Mouse (Mus musculus): Measurements from ENCODE around the gene Bcl6b. TPM values are rescaled to one million over a fixed set of nuclear protein-coding genes. Genes with fewer than 3 reads are reported as not detected.

The Bcl6b gene
- polyA plus RNA-seq, 1 experiment from 2014 or later: not detected

DNA sequence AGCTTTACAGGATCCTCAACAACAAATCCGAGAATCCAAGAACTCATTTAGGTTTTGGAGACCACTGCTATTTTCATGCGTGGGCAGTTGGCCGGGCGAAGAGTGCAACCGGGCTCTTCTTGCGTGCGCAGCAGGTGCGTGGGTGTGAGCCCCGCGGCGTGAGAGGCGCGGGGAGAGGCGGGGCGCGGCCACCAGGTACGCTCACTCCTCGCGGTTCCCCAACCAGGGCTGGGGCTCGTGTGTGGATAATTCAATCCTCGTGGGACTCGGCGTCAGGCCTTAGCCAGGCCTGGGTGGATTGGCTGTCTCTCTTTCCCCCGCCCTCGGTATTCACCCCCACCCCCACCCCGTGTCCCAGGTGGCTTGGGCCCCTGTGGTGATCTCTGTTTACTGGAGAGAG, 15.9 kb downstream of the Bcl6b start:
- no peaks in the 10 kb centered on the region for H3K27me3 ChIP-seq
- TF ChIP-seq CTCF (IDR thresholded peaks at IDR 0.05): no peak
- no peak for DNase-seq (ENCODE audit: low read depth, low spot score)
- ATAC-seq: no peak
- CTCF ChIA-PET: interaction anchor here (0.8 to 3.6 kb wide), 7 partner anchors 9 to 150 kb away, joined by 3 to 19 read pairs (median 6); no protein-coding TSS in a partner anchor
- POLR2A ChIA-PET: no interaction called here
- in situ Hi-C loops (cut with MboI; ENCODE audit: low pct_unique_long_range_greater_than_20kb): loop anchor here (10.0 kb wide), 1 partner anchor 279 kb away; the partner anchor contains the start of gene Ybx2

DNA sequence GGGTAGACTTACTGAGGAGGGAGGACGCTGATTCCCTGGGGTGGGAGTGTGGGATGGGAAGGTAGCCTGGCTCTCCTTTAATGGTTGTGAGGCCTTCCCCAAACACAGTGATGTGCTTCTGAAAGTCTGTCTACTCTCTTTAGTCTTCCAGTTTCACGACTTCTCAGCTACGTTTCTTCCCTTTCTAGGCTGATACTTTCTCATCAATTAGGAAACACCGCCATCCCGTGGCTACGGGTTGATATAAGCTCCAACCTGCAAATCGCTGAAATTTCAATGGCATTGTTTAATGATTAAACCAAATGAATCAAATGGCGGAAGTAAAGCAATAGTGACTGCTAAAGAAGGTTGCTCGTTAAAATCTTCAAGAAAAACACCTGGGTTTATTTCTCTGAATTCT, 16.7 kb downstream of the Bcl6b start:
- H3K27me3 ChIP-seq: no peaks in the 10 kb centered on the region

DNA sequence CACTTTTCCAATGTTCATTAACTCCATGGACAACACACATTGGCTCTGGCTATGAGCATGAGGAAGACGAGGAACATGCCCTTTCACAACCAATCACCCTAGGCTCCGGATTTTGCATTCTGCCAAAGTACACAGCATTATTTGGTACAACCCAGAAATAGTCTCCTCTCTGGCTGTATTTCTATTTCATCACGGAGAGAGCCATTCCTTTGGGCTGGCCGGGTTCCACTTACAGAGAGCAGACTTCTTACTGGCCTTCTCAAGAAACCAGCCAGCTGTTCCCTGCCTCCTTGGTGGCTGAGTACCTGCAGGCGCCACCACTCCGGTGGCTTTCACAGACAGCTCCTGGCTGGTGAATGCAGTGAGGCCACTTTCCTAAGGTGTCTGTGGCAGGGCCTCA, 17.2 kb downstream of the Bcl6b start, which contains the start of gene Slc16a11:
Gene Slc16a11 (plus strand): TSS at position 330 of the 400 bp plus-strand sequence.
- POLR2A ChIA-PET: interaction anchor here (1.2 kb wide), 1 partner anchor 11 kb away, joined by 3 read pairs; no protein-coding TSS in a partner anchor
- H3K27me3 ChIP-seq: no peaks in the 10 kb centered on the region
- CTCF ChIA-PET: interaction anchor here (1.1 to 3.6 kb wide), 8 partner anchors 11 to 63 kb away, joined by 3 to 19 read pairs (median 6); no protein-coding TSS in a partner anchor
- DNase-seq (ENCODE audit: low read depth, low spot score) (no peak), ATAC-seq (no peak)
- in situ Hi-C loops (cut with MboI; ENCODE audit: low pct_unique_long_range_greater_than_20kb): loop anchor here (10.0 kb wide), 1 partner anchor 278 kb away; the partner anchor contains the start of gene Ybx2
- TF ChIP-seq CTCF (IDR thresholded peaks at IDR 0.05): no peak

More for the DNA sequence above, 16.7 kb downstream of the Bcl6b start:
- POLR2A ChIA-PET: interaction anchor here (1.2 kb wide), 1 partner anchor 11 kb away, joined by 3 read pairs; no protein-coding TSS in a partner anchor
- in situ Hi-C loops (cut with MboI; ENCODE audit: low pct_unique_long_range_greater_than_20kb): loop anchor here (10.0 kb wide), 1 partner anchor 278 kb away; the partner anchor contains the start of gene Ybx2
- no peak for DNase-seq (ENCODE audit: low read depth, low spot score)
- CTCF ChIA-PET: interaction anchor here (0.8 to 3.6 kb wide), 11 partner anchors 8 to 149 kb away, joined by 3 to 19 read pairs (median 6); no protein-coding TSS in a partner anchor
- peak; percentile 45 for ATAC-seq
- no peak for TF ChIP-seq CTCF (IDR thresholded peaks at IDR 0.05)

DNA sequence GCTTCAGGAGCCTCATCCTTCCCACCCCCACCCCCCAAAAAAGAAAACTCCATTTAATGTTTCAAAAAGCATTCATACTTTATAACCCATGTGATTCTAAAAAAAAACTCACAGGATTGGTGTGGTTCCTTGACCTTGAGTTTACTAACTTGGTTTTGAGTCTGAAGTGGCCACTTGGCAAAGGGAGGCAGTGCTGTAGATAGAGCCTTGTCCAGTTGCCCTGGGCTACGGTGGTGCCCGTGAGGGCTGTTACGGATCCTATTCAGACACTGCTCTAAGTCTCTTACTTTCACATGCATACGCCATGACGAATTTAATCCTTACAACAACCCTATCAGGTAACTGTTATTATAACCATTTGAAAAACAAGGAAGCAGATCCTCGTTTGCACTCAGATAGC, 17.6 kb downstream of the Bcl6b start:
- DNase-seq (ENCODE audit: low read depth, low spot score) (no peak), ATAC-seq (no peak)
- H3K27me3 ChIP-seq: no peaks in the 10 kb centered on the region
- in situ Hi-C loops (cut with MboI; ENCODE audit: low pct_unique_long_range_greater_than_20kb): loop anchor here (10.0 kb wide), 1 partner anchor 277 kb away; the partner anchor contains the start of gene Ybx2
- POLR2A ChIA-PET: interaction anchor here (0.7 to 1.2 kb wide), 2 partner anchors 11 to 119 kb away, joined by 3 read pairs; no protein-coding TSS in a partner anchor
- CTCF ChIA-PET: interaction anchor here (1.2 to 3.6 kb wide), 5 partner anchors 10 to 63 kb away, joined by 3 to 19 read pairs (median 7); no protein-coding TSS in a partner anchor
- no peak for TF ChIP-seq CTCF (IDR thresholded peaks at IDR 0.05)

DNA sequence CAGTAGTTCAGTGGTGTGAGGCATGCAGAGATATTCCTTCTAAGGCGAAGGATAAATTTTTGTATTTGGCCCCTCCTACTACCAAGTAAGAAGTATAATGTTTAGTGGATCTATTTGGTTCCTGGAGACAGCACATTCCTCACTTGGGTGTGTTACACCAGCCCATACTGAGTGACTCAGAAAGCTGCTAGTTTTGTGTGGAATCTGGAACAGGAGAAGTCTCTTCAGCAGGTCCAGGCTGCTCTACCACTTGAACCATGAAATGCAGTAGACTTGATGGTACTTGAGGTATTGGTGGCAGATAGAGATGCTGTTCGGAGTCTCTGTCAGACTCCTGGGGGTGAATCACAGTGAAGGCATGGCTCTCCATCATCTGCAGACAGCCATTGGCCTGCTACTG, 18.9 kb downstream of the Bcl6b start:
- ChIA-PET POLR2A (no interaction called here), CTCF (interaction anchor here (1.1 to 3.6 kb wide), 4 partner anchors 9 to 31 kb away, joined by 3 to 19 read pairs (median 4); partner anchors contain the start of gene Bcl6b)
- DNase-seq (ENCODE audit: low read depth, low spot score) (no peak), ATAC-seq (no peak)
- no peak for TF ChIP-seq CTCF (IDR thresholded peaks at IDR 0.05)
- in situ Hi-C loops (cut with MboI; ENCODE audit: low pct_unique_long_range_greater_than_20kb): loop anchor here (10.0 kb wide), 1 partner anchor 276 kb away; the partner anchor contains the start of gene Ybx2
- no peaks in the 10 kb centered on the region for H3K27me3 ChIP-seq

DNA sequence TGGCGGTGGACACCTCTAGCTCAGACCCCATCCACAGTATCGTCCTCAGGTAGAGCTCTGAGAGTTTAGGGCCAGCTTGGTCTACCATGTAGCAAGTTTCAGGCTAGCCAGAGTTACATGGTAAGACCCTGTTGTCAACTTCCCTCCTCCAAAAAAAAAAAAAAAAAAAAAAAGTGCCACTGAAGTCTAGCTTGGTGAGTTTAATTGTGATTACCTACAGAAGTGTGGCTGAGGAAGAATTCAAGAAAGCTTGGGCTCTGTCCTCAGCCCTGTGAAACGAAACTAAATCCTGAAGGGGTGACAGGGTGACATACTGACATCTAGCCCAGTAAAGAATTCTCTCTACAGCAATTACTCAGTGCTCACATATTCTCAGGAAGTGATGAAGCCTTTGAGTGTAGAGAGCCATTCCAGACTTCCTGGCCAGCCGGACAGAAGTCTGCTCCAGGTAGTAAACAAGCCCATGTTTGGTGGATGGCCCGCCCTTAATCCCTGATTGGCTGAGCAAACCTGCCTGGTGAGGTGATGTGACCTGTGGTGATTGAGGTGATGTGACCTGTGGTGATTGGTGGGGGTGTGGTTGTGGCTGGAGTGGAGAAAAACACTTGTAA, 20.7 kb downstream of the Bcl6b start:
- in situ Hi-C loops (cut with MboI; ENCODE audit: low pct_unique_long_range_greater_than_20kb): loop anchor here (5.0 kb wide), 1 partner anchor 37 kb away; no protein-coding TSS in a partner anchor
- DNase-seq (ENCODE audit: low read depth, low spot score) (no peak), ATAC-seq (no peak)
- no peaks in the 10 kb centered on the region for H3K27me3 ChIP-seq
- no peak for TF ChIP-seq CTCF (IDR thresholded peaks at IDR 0.05)
- CTCF ChIA-PET: interaction anchor here (0.6 to 1.3 kb wide), 4 partner anchors 8 to 123 kb away, joined by 3 to 6 read pairs (median 3); no protein-coding TSS in a partner anchor
- POLR2A ChIA-PET: interaction anchor here (0.6 to 0.8 kb wide), 4 partner anchors 59 to 194 kb away, joined by 3 to 6 read pairs (median 5); no protein-coding TSS in a partner anchor

DNA sequence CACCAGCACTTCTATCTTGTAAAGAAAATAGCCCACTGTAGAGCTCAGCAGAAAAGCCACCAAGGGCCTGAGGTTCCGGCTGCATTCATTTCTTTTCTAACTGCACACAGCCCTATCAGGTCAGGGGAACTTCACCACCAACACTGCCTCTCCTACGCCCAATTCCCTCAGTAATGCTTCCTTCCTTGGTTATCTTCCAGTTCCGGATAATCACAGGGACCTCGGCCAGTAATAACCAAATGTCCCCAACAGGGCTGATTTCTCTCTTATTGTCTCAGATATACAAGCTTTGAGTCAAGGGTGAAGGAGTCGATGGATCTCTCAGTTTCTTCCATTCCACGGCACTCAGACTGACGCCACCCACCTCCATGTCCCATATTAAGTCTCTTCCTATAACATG, 22.3 kb downstream of the Bcl6b start:
- H3K27me3 ChIP-seq: no peaks in the 10 kb centered on the region
- DNase-seq (ENCODE audit: low read depth, low spot score) (no peak), ATAC-seq (no peak)
- no peak for TF ChIP-seq CTCF (IDR thresholded peaks at IDR 0.05)
- ChIA-PET CTCF (interaction anchor here (1.2 kb wide), 1 partner anchor 23 kb away, joined by 4 read pairs; no protein-coding TSS in a partner anchor), POLR2A (no interaction called here)
- in situ Hi-C loops (cut with MboI; ENCODE audit: low pct_unique_long_range_greater_than_20kb): loop anchor here (5.0 kb wide), 1 partner anchor 35 kb away; no protein-coding TSS in a partner anchor

DNA sequence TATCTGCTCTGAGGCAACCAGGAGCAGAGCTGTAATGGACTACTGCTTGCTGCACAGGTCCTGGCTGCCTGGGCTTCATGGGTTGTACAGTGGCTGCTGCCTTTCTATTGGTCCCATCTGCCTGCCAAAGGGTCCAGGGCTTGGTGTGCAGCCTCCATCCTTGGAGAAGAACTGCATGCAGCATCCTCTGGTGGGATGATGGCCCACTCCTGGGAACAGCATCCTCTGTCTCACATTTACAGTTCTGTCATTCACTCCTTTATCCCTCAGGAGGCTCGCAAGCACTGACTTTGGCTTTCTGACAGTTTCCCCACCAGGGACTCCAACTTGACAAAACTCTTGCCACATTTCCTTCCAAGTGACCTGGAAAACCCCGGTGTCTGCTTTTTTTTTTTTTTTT, 22.8 kb downstream of the Bcl6b start:
- in situ Hi-C loops (cut with MboI; ENCODE audit: low pct_unique_long_range_greater_than_20kb): loop anchor here (5.0 kb wide), 1 partner anchor 34 kb away; no protein-coding TSS in a partner anchor
- ATAC-seq (no peak), DNase-seq (ENCODE audit: low read depth, low spot score) (no peak)
- no peaks in the 10 kb centered on the region for H3K27me3 ChIP-seq
- no peak for TF ChIP-seq CTCF (IDR thresholded peaks at IDR 0.05)
- POLR2A ChIA-PET: no interaction called here
- CTCF ChIA-PET: interaction anchor here (1.2 kb wide), 1 partner anchor 24 kb away, joined by 4 read pairs; no protein-coding TSS in a partner anchor

DNA sequence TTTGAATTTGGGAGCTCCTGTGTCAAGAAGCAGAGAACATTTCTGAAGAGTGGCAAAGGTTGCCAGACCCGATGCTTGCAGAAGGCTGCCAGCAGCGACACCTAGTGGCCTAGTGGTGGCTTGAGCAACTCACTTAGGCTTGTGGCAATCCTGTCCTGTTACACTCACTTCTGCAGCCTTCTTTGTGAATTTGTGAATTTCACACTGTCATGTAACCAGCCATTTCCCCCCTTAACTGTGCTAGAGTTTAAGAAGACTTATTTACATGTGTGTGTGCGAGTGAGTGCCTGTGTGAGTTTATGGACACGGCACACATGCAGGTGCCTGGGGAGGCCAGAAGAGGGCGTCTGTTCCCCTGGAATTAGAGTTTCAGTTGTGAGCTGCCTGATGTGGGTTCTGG, 27.9 kb downstream of the Bcl6b start:
- DNase-seq (ENCODE audit: low read depth, low spot score): no peak
- ChIA-PET CTCF (interaction anchor here (0.6 to 1.6 kb wide), 11 partner anchors 8 to 131 kb away, joined by 3 to 19 read pairs (median 4); partner anchors contain the start of gene Slc16a11), POLR2A (interaction anchor here (0.8 to 0.9 kb wide), 2 partner anchors 11 to 39 kb away, joined by 3 read pairs; partner anchors contain the start of gene Slc16a11)
- no peaks in the 10 kb centered on the region for H3K27me3 ChIP-seq
- no peak for ATAC-seq
- in situ Hi-C loops (cut with MboI; ENCODE audit: low pct_unique_long_range_greater_than_20kb): loop anchor here (5.0 kb wide), 1 partner anchor 144 kb away; no protein-coding TSS in a partner anchor
- peak; percentile 98 for TF ChIP-seq CTCF (IDR thresholded peaks at IDR 0.05)

DNA sequence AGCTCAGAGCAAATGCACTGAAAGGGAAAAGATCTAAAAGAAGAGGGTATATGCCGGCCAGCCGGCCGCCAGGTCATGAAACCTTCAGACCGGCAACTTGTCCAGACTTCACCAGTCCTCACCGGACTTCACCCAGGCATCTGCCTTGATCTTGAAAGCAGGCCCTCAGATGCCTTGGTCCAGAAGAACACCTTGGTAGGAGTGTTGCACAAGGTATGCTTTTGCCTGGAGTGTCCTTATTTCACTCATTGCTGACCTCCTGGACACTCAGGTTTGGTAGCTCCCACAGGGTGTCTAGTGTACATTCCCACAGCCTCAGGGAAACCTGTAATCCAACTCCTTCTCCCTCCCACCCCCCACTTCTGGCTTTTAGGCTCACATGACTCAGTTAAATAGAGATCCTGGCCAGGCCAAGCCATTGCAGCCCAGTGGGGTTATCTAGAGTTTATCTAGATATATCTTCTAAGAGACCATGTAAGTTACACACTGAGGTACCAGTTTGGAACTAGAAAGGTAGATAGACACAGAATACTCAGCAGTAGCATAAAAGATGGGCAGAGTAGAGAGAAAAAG, 29.5 kb downstream of the Bcl6b start:
- no peak for TF ChIP-seq CTCF (IDR thresholded peaks at IDR 0.05)

More for the DNA sequence above, 29.5 kb downstream of the Bcl6b start:
- DNase-seq (ENCODE audit: low read depth, low spot score) (no peak), ATAC-seq (no peak)
- no peaks in the 10 kb centered on the region for H3K27me3 ChIP-seq
- ChIA-PET CTCF (interaction anchor here (1.0 to 1.6 kb wide), 4 partner anchors 10 to 129 kb away, joined by 3 to 6 read pairs (median 4); partner anchors contain the start of gene Slc16a11), POLR2A (no interaction called here)
- in situ Hi-C loops (cut with MboI; ENCODE audit: low pct_unique_long_range_greater_than_20kb): loop anchor here (5.0 kb wide), 1 partner anchor 143 kb away; no protein-coding TSS in a partner anchor

Measured in Patski (cell line).